Mouse (Mus musculus) ES-CJ7 (cell line): ENCODE measurements at regions not wholly inside any gene's neighbourhood (a gene's known extent, or its start where the extent isn't known, plus 50 kb on each side); places are given as distances from the start of the nearest gene placed in this dataset.
A peak's percentile ranks its signal among the peaks of the same experiment; 100 is the strongest.

Experiments
- DNase-seq: peaks from one replicate; pipeline ENCODE4 v3.0.0; 2011; ENCODE audit warnings: low read depth, low spot score

GRCm38 (mm10) chr1:141716953-141717352, 1471.0 kb downstream of the Kcnt2 start:
- DNase-seq, result no peak

GRCm38 (mm10) chr1:141717510-141717909, 1471.6 kb downstream of the Kcnt2 start:
- DNase-seq, result no peak

- DNase-seq, result no peak
Observed at GRCm38 (mm10) chr1:141741299-141741698, 1495.3 kb downstream of the Kcnt2 start.

- no peak for DNase-seq
Observed at GRCm38 (mm10) chr1:141776059-141776458, 1530.1 kb downstream of the Kcnt2 start.

- DNase-seq, result no peak
Observed at GRCm38 (mm10) chr1:141783367-141783766, 1537.4 kb downstream of the Kcnt2 start.

- DNase-seq, result no peak
Observed at GRCm38 (mm10) chr1:141813315-141814158, 1567.6 kb downstream of the Kcnt2 start.

- no peak for DNase-seq
Observed at GRCm38 (mm10) chr1:141831444-141831843, 1585.5 kb downstream of the Kcnt2 start.

GRCm38 (mm10) chr1:141842547-141842946, 1596.6 kb downstream of the Kcnt2 start:
- no peak for DNase-seq

GRCm38 (mm10) chr1:141853841-141854240, 1607.9 kb downstream of the Kcnt2 start:
- DNase-seq, result peak; percentile 83

- DNase-seq, result no peak
Observed at GRCm38 (mm10) chr1:141884356-141884755, 1638.4 kb downstream of the Kcnt2 start.

GRCm38 (mm10) chr1:141897924-141898455, 1652.0 kb downstream of the Kcnt2 start:
- DNase-seq, result no peak

GRCm38 (mm10) chr1:141911714-141912398, 1665.9 kb downstream of the Kcnt2 start:
- no peak for DNase-seq

GRCm38 (mm10) chr1:141926194-141926593, 1680.2 kb downstream of the Kcnt2 start:
- DNase-seq, result no peak

- no peak for DNase-seq
Observed at GRCm38 (mm10) chr1:141926804-141927203, 1680.8 kb downstream of the Kcnt2 start.

GRCm38 (mm10) chr1:141948055-141948454, 1692.4 kb upstream of the B3galt2 start:
- no peak for DNase-seq

GRCm38 (mm10) chr1:141954323-141954867, 1686.1 kb upstream of the B3galt2 start:
- DNase-seq, result no peak

GRCm38 (mm10) chr1:141961743-141962142, 1678.7 kb upstream of the B3galt2 start:
- peak; percentile 23 for DNase-seq

- no peak for DNase-seq
Observed at GRCm38 (mm10) chr1:141968133-141968532, 1672.3 kb upstream of the B3galt2 start.

GRCm38 (mm10) chr1:141974329-141974728, 1666.1 kb upstream of the B3galt2 start:
- DNase-seq, result no peak

- DNase-seq, result no peak
Observed at GRCm38 (mm10) chr1:141999769-142000168, 1640.7 kb upstream of the B3galt2 start.

- no peak for DNase-seq
Observed at GRCm38 (mm10) chr1:142000335-142000734, 1640.1 kb upstream of the B3galt2 start.

- DNase-seq, result no peak
Observed at GRCm38 (mm10) chr1:142006316-142006715, 1634.1 kb upstream of the B3galt2 start.
